Mouse (Mus musculus) neural tube, embryonic 13.5 days (tissue): Measurements from ENCODE around the gene Nicn1. TPM values are rescaled to one million over a fixed set of nuclear protein-coding genes. Genes with fewer than 3 reads are reported as not detected.
A peak's percentile ranks its signal among the peaks of the same experiment; 100 is the strongest.

Experiments used
- ATAC-seq: fragments of 200-750 bp; cut with Nextera tagmentation; 2 replicates; pipeline ENCODE4 v1.8.0; 2017; ENCODE audit warnings: low read depth, mild to moderate bottlenecking, moderate TSS enrichment, moderate library complexity
- H3K27ac ChIP-seq: fragments of 300-500 bp; sonication (generic); replicated peaks from 2 replicates; pipeline ENCODE4 v1.5.1; 2015; ENCODE audit warnings: moderate library complexity, mild to moderate bottlenecking, inconsistent platforms
- H3K27me3 ChIP-seq: fragments of 300-500 bp; sonication (generic); 2 replicates; pipeline ENCODE4 v1.6.1; 2015; ENCODE audit warnings: mild to moderate bottlenecking, inconsistent platforms
- H3K36me3 ChIP-seq: fragments of 300-500 bp; sonication (generic); 2 replicates; pipeline ENCODE4 v1.6.1; 2015; ENCODE audit warnings: mild to moderate bottlenecking, inconsistent platforms
- H3K4me1 ChIP-seq: fragments of 300-500 bp; sonication (generic); replicated peaks from 2 replicates; pipeline ENCODE4 v1.6.1; 2015; ENCODE audit warnings: inconsistent platforms
- H3K4me2 ChIP-seq: fragments of 300-500 bp; sonication (generic); 2 replicates; pipeline ENCODE4 v1.6.1; 2015; ENCODE audit warnings: inconsistent platforms, mild to moderate bottlenecking, moderate library complexity
- H3K4me3 ChIP-seq: fragments of 300-500 bp; sonication (generic); 2 replicates; pipeline ENCODE4 v1.5.1; 2015; ENCODE audit warnings: mild to moderate bottlenecking, inconsistent platforms
- H3K9ac ChIP-seq: fragments of 300-500 bp; sonication (generic); 2 replicates; pipeline ENCODE4 v1.6.1; 2015; ENCODE audit warnings: moderate library complexity, mild to moderate bottlenecking, inconsistent platforms
- H3K9me3 ChIP-seq: fragments of 300-500 bp; sonication (generic); 2 replicates; pipeline ENCODE4 v1.6.1; 2016; ENCODE audit warnings: inconsistent platforms
- WGBS: fragments of 180-500 bp; shearing (Covaris S2); methylation state at CpG from one replicate; pipeline ENCODE4 v1.1.7; 2015; 5-methylcytosine and 5-hydroxymethylcytosine counted together
- polyA plus RNA-seq: library from polyadenylated mRNA; unstranded; fragments of >200 nt; fragmentation: Nextera tagmentation; extraction: Ambion mirVana; gene quantifications from 2 replicates; pipeline ENCODE4 v1.2.1, GENCODE M21; 2015

Nicn1 gene
- polyA plus RNA-seq, 1 experiment from 2014 or later, result 130 TPM

- no peak overlapping the region; the same call in 1 of the 2 replicates for H3K4me2 ChIP-seq
- no peaks in the 10 kb centered on the region for H3K27me3 ChIP-seq
- H3K9ac ChIP-seq, result peak overlapping the region; percentile 95; the same call in 1 of the 2 replicates
- ATAC-seq, result no peak
- H3K4me3 ChIP-seq, result 0 out of 2 replicates have a peak overlapping the region, but pooled peaks have one; percentile 72
- H3K27ac ChIP-seq, result no peak overlapping the region
- peaks cover 7% of the 10 kb centered on the region; the same call in 1 of the 2 replicates for H3K36me3 ChIP-seq
- 88% methylated on average over 5 of the region's 5 CpGs for WGBS
- H3K4me1 ChIP-seq, result peaks cover 34% of the 10 kb centered on the region
- no peaks in the 10 kb centered on the region for H3K9me3 ChIP-seq
Observed at GRCm38 (mm10) chr9:108341139-108341475, 50.9 kb downstream of the Nicn1 start.

DNA sequence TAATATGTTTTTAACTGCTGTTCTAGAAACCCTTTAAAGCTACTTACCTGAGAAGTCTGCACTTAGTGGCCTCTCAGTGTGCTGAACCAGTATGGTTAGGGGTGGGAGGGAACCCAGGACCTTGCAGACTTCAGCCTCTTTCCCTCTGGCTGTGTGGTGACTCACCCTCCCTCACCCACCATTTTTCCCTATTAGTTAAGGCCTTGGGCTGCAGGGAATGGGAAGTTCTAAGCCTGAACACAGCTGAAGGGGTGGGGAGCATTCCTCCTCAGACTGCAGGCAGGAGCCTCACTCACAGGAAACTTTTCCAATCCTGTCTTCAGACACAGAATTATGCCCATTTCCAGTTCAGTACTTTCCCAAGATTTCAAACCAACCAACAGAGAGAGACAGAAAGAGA is 51.6 kb downstream of the Nicn1 start:
- no peak overlapping the region for H3K27ac ChIP-seq
- 0 out of 2 replicates have a peak overlapping the region, but pooled peaks have one; percentile 95 for H3K9ac ChIP-seq
- H3K36me3 ChIP-seq, result 0 out of 2 replicates have a peak, but pooled peaks cover 5% of the 10 kb centered on the region
- H3K4me2 ChIP-seq, result 0 out of 2 replicates have a peak overlapping the region, but pooled peaks have one; percentile 3
- no peaks in the 10 kb centered on the region for H3K27me3 ChIP-seq
- no peak for ATAC-seq
- H3K9me3 ChIP-seq, result no peaks in the 10 kb centered on the region
- H3K4me3 ChIP-seq, result no peak overlapping the region
- H3K4me1 ChIP-seq, result peaks cover 39% of the 10 kb centered on the region

DNA sequence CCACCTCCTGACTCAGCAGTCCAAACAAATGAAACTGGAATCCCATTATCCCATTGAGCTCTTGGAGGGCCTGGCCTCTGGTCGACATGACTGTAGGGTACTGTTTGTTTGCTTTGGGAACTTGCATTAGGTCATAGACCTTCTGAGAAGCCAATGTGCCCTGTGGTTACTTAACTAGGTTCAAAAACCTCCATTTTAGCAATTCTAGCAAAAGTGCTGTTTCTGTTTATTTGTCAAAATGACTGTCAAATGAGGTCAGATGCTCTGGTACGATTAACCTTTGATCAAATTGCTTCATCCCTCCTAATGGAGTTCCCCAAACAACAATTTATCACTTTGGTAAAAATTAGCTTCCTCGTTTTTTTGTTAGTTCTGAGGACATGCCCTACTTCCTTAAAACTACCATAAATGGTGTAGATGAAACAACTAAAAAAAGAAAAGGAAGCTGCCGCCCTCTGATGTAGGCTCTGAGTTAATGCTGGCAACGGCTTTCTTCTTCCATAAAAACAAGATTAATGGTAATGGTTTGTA is 52.1 kb downstream of the Nicn1 start:
- H3K4me1 ChIP-seq, result peaks cover 41% of the 10 kb centered on the region
- no peak overlapping the region for H3K4me2 ChIP-seq
- H3K9me3 ChIP-seq, result no peaks in the 10 kb centered on the region
- 44% methylated on average over 5 of the region's 5 CpGs for WGBS
- no peak overlapping the region for H3K27ac ChIP-seq
- no peaks in the 10 kb centered on the region for H3K27me3 ChIP-seq
- H3K36me3 ChIP-seq, result 0 out of 2 replicates have a peak, but pooled peaks cover 5% of the 10 kb centered on the region
- no peak for ATAC-seq
- no peak overlapping the region for H3K4me3 ChIP-seq
- H3K9ac ChIP-seq, result no peak overlapping the region

- no peak overlapping the region for H3K4me2 ChIP-seq
- 0 out of 2 replicates have a peak overlapping the region, but pooled peaks have one; percentile 2 for H3K9ac ChIP-seq
- no peaks in the 10 kb centered on the region for H3K27me3 ChIP-seq
- no peak overlapping the region for H3K27ac ChIP-seq
- H3K36me3 ChIP-seq, result no peaks in the 10 kb centered on the region
- H3K9me3 ChIP-seq, result no peaks in the 10 kb centered on the region
- H3K4me1 ChIP-seq, result peaks cover 41% of the 10 kb centered on the region
- no peak overlapping the region for H3K4me3 ChIP-seq
- WGBS, result 82% methylated on average over 3 of the region's 3 CpGs
- ATAC-seq, result no peak
Observed at GRCm38 (mm10) chr9:108343331-108343730, 53.1 kb downstream of the Nicn1 start.

- Histone ChIP-seq H3K27me3 (no peaks in the 10 kb centered on the region), H3K4me3 (no peak overlapping the region), H3K9ac (no peak overlapping the region), H3K27ac (no peak overlapping the region), H3K9me3 (no peaks in the 10 kb centered on the region), H3K36me3 (no peaks in the 10 kb centered on the region), H3K4me1 (peaks cover 41% of the 10 kb centered on the region), H3K4me2 (no peak overlapping the region)
- 93% methylated on average over 1 of the region's 1 CpGs for WGBS
- no peak for ATAC-seq
Observed at GRCm38 (mm10) chr9:108343835-108344234, 53.6 kb downstream of the Nicn1 start.

DNA sequence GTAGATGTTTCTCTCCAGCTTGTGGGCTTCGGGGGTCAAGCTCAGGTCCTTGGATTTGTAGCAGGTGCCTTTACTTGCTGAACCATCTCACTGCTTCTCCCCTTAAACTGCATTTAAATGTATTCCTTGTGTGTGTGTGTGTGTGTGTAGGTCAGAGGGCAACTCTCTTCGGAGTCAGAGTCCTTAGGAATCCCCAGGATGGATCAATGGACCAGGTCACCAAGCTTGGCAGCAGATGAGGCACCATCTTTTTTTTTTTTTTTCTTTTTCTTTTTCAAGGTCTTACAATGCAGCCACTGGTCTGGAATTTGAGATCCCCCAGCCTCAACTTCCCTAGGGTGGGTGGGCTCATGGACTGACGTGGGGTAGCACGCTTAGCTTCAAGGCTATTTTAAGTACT is 54.2 kb downstream of the Nicn1 start:
- ATAC-seq, result no peak
- 78% methylated on average over 4 of the region's 4 CpGs for WGBS
- Histone ChIP-seq H3K9me3 (no peaks in the 10 kb centered on the region), H3K27me3 (no peaks in the 10 kb centered on the region), H3K9ac (no peak overlapping the region), H3K4me1 (peaks cover 47% of the 10 kb centered on the region), H3K36me3 (no peaks in the 10 kb centered on the region), H3K4me2 (no peak overlapping the region), H3K4me3 (no peak overlapping the region), H3K27ac (no peak overlapping the region)

Other genes starting within 250 kb of the Nicn1 start
- 21.9 and 25.3 TPM in 2 replicates for gene Gmppb, start 241.2 kb upstream of the Nicn1 start, polyA plus RNA-seq
- 2.8 and 3.0 TPM in 2 replicates for gene Amigo3, start 237.3 kb upstream of the Nicn1 start, polyA plus RNA-seq
- 0.18 TPM in 1 of 2 replicates, not detected in the other for gene Mst1, start 210.0 kb upstream of the Nicn1 start, polyA plus RNA-seq
- 43.8 and 44.0 TPM in 2 replicates for gene Rnf123, start 207.1 kb upstream of the Nicn1 start, polyA plus RNA-seq
- gene Apeh, start 195.8 kb upstream of the Nicn1 start, polyA plus RNA-seq, result 48.6 and 64.1 TPM in 2 replicates
- gene Bsn, start 100.0 kb upstream of the Nicn1 start, polyA plus RNA-seq, result 6.9 and 7.0 TPM in 2 replicates
- 57.2 and 57.6 TPM in 2 replicates for gene Dag1, start 26.5 kb upstream of the Nicn1 start, polyA plus RNA-seq
- 29.1 and 30.6 TPM in 2 replicates for gene Amt, start 6.4 kb downstream of the Nicn1 start, polyA plus RNA-seq
- gene Rhoa, start 15.7 kb downstream of the Nicn1 start, polyA plus RNA-seq, result 309 and 338 TPM in 2 replicates
- gene Tcta, start 15.7 kb downstream of the Nicn1 start, polyA plus RNA-seq, result 51.9 and 62.2 TPM in 2 replicates
- 548 and 562 TPM in 2 replicates for gene Gpx1, start 48.5 kb downstream of the Nicn1 start, polyA plus RNA-seq
- 121 and 129 TPM in 2 replicates for gene Usp4, start 57.4 kb downstream of the Nicn1 start, polyA plus RNA-seq
- 2.2 TPM in 2 replicates for gene 1700102P08Rik, start 102.4 kb downstream of the Nicn1 start, polyA plus RNA-seq
- 0.74 and 1.4 TPM in 2 replicates for gene Ccdc36, start 138.1 kb downstream of the Nicn1 start, polyA plus RNA-seq
- gene BC048562, start 146.1 kb downstream of the Nicn1 start, polyA plus RNA-seq, result not detected in 2 replicates
- gene Ccdc71, start 170.1 kb downstream of the Nicn1 start, polyA plus RNA-seq, result 55.3 and 57.0 TPM in 2 replicates
- 68.4 and 86.4 TPM in 2 replicates for gene Klhdc8b, start 171.2 kb downstream of the Nicn1 start, polyA plus RNA-seq
- 20.9 and 21.6 TPM in 2 replicates for gene Lamb2, start 189.3 kb downstream of the Nicn1 start, polyA plus RNA-seq
- gene Usp19, start 200.2 kb downstream of the Nicn1 start, polyA plus RNA-seq, result 68.3 and 80.2 TPM in 2 replicates
- 69.1 and 80.0 TPM in 2 replicates for gene Qars, start 217.3 kb downstream of the Nicn1 start, polyA plus RNA-seq
- gene Qrich1, start 226.4 kb downstream of the Nicn1 start, polyA plus RNA-seq, result 134 TPM in 2 replicates